Mouse (Mus musculus): ENCODE data around the gene Trio.

GRCm38 (mm10) chr15:27923987-27924341, 101.7 kb downstream of the Trio start:
- no peak for TF ChIP-seq E2F4 (IDR thresholded peaks at IDR 0.05; ENCODE audit: insufficient read depth)
- no peak for TF ChIP-seq POLR2A (IDR thresholded peaks at IDR 0.05; ENCODE audit: insufficient read length, low read depth)
- TF ChIP-seq USF1 (IDR thresholded peaks at IDR 0.05; ENCODE audit: low read depth), result peak; percentile 31
- no peak for TF ChIP-seq TCF12 (IDR thresholded peaks at IDR 0.05; ENCODE audit: insufficient read depth, poor library complexity, severe bottlenecking)
- no peak for TF ChIP-seq MYOG (IDR thresholded peaks at IDR 0.05; ENCODE audit: control insufficient read depth in 1 of 3, insufficient read depth in 1 of 3, insufficient read length in 2 of 3, low read depth in 2 of 3)
- no peak; the same call in 1 of the 2 replicates for TF ChIP-seq CEBPB (IDR thresholded peaks at IDR 0.05; ENCODE audit: insufficient read depth, poor library complexity, severe bottlenecking)
- no peak for TF ChIP-seq REST (IDR thresholded peaks at IDR 0.05; ENCODE audit: insufficient read depth, insufficient read length)
- no peak for TF ChIP-seq TCF3 (IDR thresholded peaks at IDR 0.05; ENCODE audit: insufficient read length, low read depth)
- peak; percentile 39 for TF ChIP-seq MAX (IDR thresholded peaks at IDR 0.05; ENCODE audit: low read depth)
- TF ChIP-seq POLR2AphosphoS2 (IDR thresholded peaks at IDR 0.05; ENCODE audit: insufficient read length, low read depth), result no peak
- no peak for TF ChIP-seq MYOD1 (IDR thresholded peaks at IDR 0.05; ENCODE audit: control insufficient read depth in 1 of 3, insufficient read length in 2 of 3, low read depth in 2 of 3)

Measured in myocyte (in vitro differentiated cells).